ENCODE assay signal across 7 mouse cellular contexts in genomic region chr17:43016371-43017331, GRCm38 (mm10). TPM values are rescaled to one million over a fixed set of nuclear protein-coding genes. Genes with fewer than 3 reads are reported as not detected.
DNase-seq lines count a peak whose midpoint lies in the region; ATAC-seq and TF ChIP-seq lines count a peak whose summit lies in the region.

TSS of gene Tnfrsf21 (plus strand) at chr17:43016555.

- intact Hi-C loops in heart, adult 2 months (cut with DNase I), result loop anchor here (1.0 to 5.0 kb wide), 2 partner anchors 61 to 214 kb away; no protein-coding TSS in a partner anchor

- H3K4me3 ChIP-seq in bone marrow macrophage, adult 2 months (ENCODE audit: insufficient read depth, low read length), result peak within 1 kb of the TSS; percentile 80
- H3K4me3 ChIP-seq in embryonic facial prominence, embryonic 15.5 days (replicated peaks), result peak within 1 kb of the TSS; percentile 80
- H3K4me3 ChIP-seq in heart, adult 2 months, result peak within 1 kb of the TSS; percentile 89
- peak within 1 kb of the TSS; percentile 73 for H3K4me3 ChIP-seq in limb, embryonic 12.5 days (replicated peaks)
- H3K4me3 ChIP-seq in midbrain, embryonic 14.5 days (replicated peaks; ENCODE audit: low read depth, low read length), result peak within 1 kb of the TSS; percentile 92

- H3K9me3 ChIP-seq in embryonic facial prominence, embryonic 15.5 days (replicated peaks), result no peaks in the 10 kb centered on the region
- no peaks in the 10 kb centered on the region for H3K9me3 ChIP-seq in limb, embryonic 12.5 days
- no peaks in the 10 kb centered on the region for H3K9me3 ChIP-seq in midbrain, embryonic 14.5 days (ENCODE audit: control insufficient read depth, low read length)

- TF ChIP-seq EP300 in heart, adult 2 months (IDR thresholded peaks at IDR 0.05; ENCODE audit: insufficient read depth, low read depth, low read length), result peak; percentile 91

- no peaks in the 10 kb centered on the region for H3K36me3 ChIP-seq in embryonic facial prominence, embryonic 15.5 days
- no peaks in the 10 kb centered on the region for H3K36me3 ChIP-seq in heart, adult 2 months (ENCODE audit: control insufficient read depth, insufficient read depth, low read length)
- peaks cover 3% of the 10 kb centered on the region; the same call in 1 of the 2 replicates for H3K36me3 ChIP-seq in limb, embryonic 12.5 days
- H3K36me3 ChIP-seq in midbrain, embryonic 14.5 days (ENCODE audit: control insufficient read depth, insufficient read depth, low read length), result peaks cover 4% of the 10 kb centered on the region; the same call in 1 of the 2 replicates

- peak; percentile 49; the same call in 1 of the 2 replicates for TF ChIP-seq CTCF in bone marrow macrophage, adult 2 months (IDR thresholded peaks at IDR 0.05; ENCODE audit: low read depth, low read length)
- peak; percentile 96 for TF ChIP-seq CTCF in heart, adult 2 months (IDR thresholded peaks at IDR 0.05)

- no peak for TF ChIP-seq POLR2A in bone marrow macrophage, adult 2 months (IDR thresholded peaks at IDR 0.05; ENCODE audit: borderline replicate concordance, low read depth, low read length)
- TF ChIP-seq POLR2A in heart, adult 2 months (IDR thresholded peaks at IDR 0.05; ENCODE audit: insufficient read depth, low read depth, low read length), result peak; percentile 93

- DNase-seq in heart, adult 2 months, result peak; percentile 92 to 93
- DNase-seq in kidney, adult 8-10 months, result peak; percentile 94
- DNase-seq in midbrain, embryonic 14.5 days, result peak; percentile 97
- peak; percentile 80 for DNase-seq in spleen, adult 12 weeks (ENCODE audit: low spot score)

- peaks cover 7% of the 10 kb centered on the region; the same call in 1 of the 2 replicates for H3K27me3 ChIP-seq in embryonic facial prominence, embryonic 15.5 days
- no peaks in the 10 kb centered on the region for H3K27me3 ChIP-seq in heart, adult 2 months (ENCODE audit: control insufficient read depth, insufficient read depth, low read length)
- peaks cover 2% of the 10 kb centered on the region; the same call in 1 of the 2 replicates for H3K27me3 ChIP-seq in limb, embryonic 12.5 days
- H3K27me3 ChIP-seq in midbrain, embryonic 14.5 days (ENCODE audit: control insufficient read depth, insufficient read depth, low read length), result no peaks in the 10 kb centered on the region

- peak; percentile 83 for ATAC-seq in embryonic facial prominence, embryonic 15.5 days (ENCODE audit: insufficient number of reproducible peaks, low FRiP score, low TSS enrichment, low read depth)
- peak; percentile 92 for ATAC-seq in limb, embryonic 12.5 days (ENCODE audit: insufficient number of reproducible peaks, insufficient read depth, low FRiP score, low TSS enrichment, low read depth)
- ATAC-seq in midbrain, embryonic 14.5 days (ENCODE audit: low FRiP score, low TSS enrichment), result peak; percentile 92

- no peak within 1 kb of the TSS for H3K27ac ChIP-seq in bone marrow macrophage, adult 2 months (ENCODE audit: insufficient read depth, low read depth, low read length)
- H3K27ac ChIP-seq in embryonic facial prominence, embryonic 15.5 days (replicated peaks), result peak within 1 kb of the TSS; percentile 76
- peak within 1 kb of the TSS; percentile 71 for H3K27ac ChIP-seq in heart, adult 2 months
- peak within 1 kb of the TSS; percentile 77 for H3K27ac ChIP-seq in limb, embryonic 12.5 days
- H3K27ac ChIP-seq in midbrain, embryonic 14.5 days (replicated peaks; ENCODE audit: low read depth, low read length), result peak within 1 kb of the TSS; percentile 96

- H3K9ac ChIP-seq in embryonic facial prominence, embryonic 15.5 days, result peak within 1 kb of the TSS; percentile 69
- peak within 1 kb of the TSS; percentile 86 for H3K9ac ChIP-seq in heart, adult 2 months (ENCODE audit: low read depth, low read length)
- H3K9ac ChIP-seq in limb, embryonic 12.5 days (replicated peaks), result peak within 1 kb of the TSS; percentile 81
- H3K9ac ChIP-seq in midbrain, embryonic 14.5 days (replicated peaks; ENCODE audit: low read length), result peak within 1 kb of the TSS; percentile 97

- H3K79me2 ChIP-seq in heart, adult 2 months (replicated peaks; ENCODE audit: control insufficient read depth, insufficient read depth, low read length), result 0 out of 2 replicates have a peak, but pooled peaks cover 1% of the 10 kb centered on the region

- under 1% methylated on average over 79 of the region's 80 CpGs for WGBS in embryonic facial prominence, embryonic 15.5 days
- WGBS in heart, adult 2 months, result under 1% methylated on average over 80 of the region's 80 CpGs
- WGBS in limb, embryonic 12.5 days, result under 1% methylated on average over 74 of the region's 80 CpGs
- under 1% methylated on average over 79 of the region's 80 CpGs for WGBS in midbrain, embryonic 14.5 days

- H3K4me2 ChIP-seq in embryonic facial prominence, embryonic 15.5 days (replicated peaks), result peak within 1 kb of the TSS; percentile 95
- H3K4me2 ChIP-seq in limb, embryonic 12.5 days, result peak within 1 kb of the TSS; percentile 93
- H3K4me2 ChIP-seq in midbrain, embryonic 14.5 days (ENCODE audit: low read length), result peak within 1 kb of the TSS; percentile 53

- H3K4me1 ChIP-seq in bone marrow macrophage, adult 2 months (ENCODE audit: control insufficient read depth, insufficient read depth, low read length), result 0 out of 2 replicates have a peak, but pooled peaks cover 2% of the 10 kb centered on the region
- H3K4me1 ChIP-seq in embryonic facial prominence, embryonic 15.5 days, result peaks cover 5% of the 10 kb centered on the region
- H3K4me1 ChIP-seq in heart, adult 2 months (ENCODE audit: control insufficient read depth, insufficient read depth, low read length), result peaks cover 1% of the 10 kb centered on the region
- peaks cover 12% of the 10 kb centered on the region; the same call in 1 of the 2 replicates for H3K4me1 ChIP-seq in limb, embryonic 12.5 days (replicated peaks)
- H3K4me1 ChIP-seq in midbrain, embryonic 14.5 days (ENCODE audit: control insufficient read depth, insufficient read depth, low read length), result peaks cover 10% of the 10 kb centered on the region

RNA-seq across cellular contexts. Expression of gene Tnfrsf21, which starts in this region (rescaled TPM):
- polyA plus RNA-seq in bone marrow macrophage, adult 2 months (2012; ENCODE audit: insufficient read depth, insufficient read length, missing spikeins), result 17.7 and 19.1 TPM in 2 replicates
- polyA plus RNA-seq in embryonic facial prominence, embryonic 15.5 days (2015; fragmentation: Nextera tagmentation; extraction: Ambion mirVana), result 32.9 and 33.8 TPM in 2 replicates
- 10 to 100 TPM in 1 of 2 experiments, 1 to 10 TPM in 1; 9.2 to 14.2 TPM for total RNA-seq in heart, adult 2 months (2021)
- polyA plus RNA-seq in heart, adult 2 months (2012; rRNA removed), result 14.6 and 19.6 TPM in 2 replicates
- polyA plus RNA-seq in limb, embryonic 12.5 days (2016; fragmentation: Nextera tagmentation; extraction: Ambion mirVana), result 18.8 TPM in 2 replicates
- polyA plus RNA-seq in midbrain, embryonic 14.5 days (2014; fragmentation: Nextera tagmentation; extraction: Ambion mirVana), result 52.2 and 63.2 TPM in 2 replicates
